Mouse (Mus musculus): Measurements from ENCODE around the gene Cdc42ep2. TPM values are rescaled to one million over a fixed set of nuclear protein-coding genes. Genes with fewer than 3 reads are reported as not detected.

Gene Cdc42ep2
- total RNA-seq, 4 experiments from 2014 or later = 4.4 to 6.0 (median 5.4) TPM

DNA sequence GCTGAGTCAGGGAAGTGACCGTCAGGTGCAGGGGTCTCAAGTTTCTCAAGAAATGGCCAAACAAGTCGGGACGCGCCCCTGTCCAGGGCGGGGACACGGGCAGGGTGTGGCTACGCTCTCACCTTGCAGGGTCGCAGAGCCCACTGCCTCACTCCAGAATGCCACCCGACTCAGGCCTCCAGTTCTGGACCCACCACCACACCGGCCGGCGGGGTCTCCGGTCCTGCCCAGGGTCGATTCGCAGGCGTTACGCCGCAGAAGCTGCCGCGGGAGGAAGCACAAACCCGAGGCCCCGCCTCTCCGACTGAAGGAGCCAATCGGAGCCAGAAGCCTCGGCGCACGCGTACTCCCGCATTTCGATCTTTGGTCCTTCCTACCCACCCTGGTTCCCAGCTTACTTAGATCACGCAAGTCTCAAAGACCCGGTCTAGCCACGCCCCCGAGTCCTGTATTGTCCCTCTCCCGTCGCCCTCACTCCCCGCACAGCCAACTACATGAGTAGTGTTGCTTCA, 49.6 kb downstream of the Cdc42ep2 start, which contains the start of gene Frmd8:
Gene Frmd8 (minus strand): TSS at position 306 of the 512 bp plus-strand sequence.
- peak; percentile 91 for DNase-seq (ENCODE audit: low spot score in 2 of 2)

DNA sequence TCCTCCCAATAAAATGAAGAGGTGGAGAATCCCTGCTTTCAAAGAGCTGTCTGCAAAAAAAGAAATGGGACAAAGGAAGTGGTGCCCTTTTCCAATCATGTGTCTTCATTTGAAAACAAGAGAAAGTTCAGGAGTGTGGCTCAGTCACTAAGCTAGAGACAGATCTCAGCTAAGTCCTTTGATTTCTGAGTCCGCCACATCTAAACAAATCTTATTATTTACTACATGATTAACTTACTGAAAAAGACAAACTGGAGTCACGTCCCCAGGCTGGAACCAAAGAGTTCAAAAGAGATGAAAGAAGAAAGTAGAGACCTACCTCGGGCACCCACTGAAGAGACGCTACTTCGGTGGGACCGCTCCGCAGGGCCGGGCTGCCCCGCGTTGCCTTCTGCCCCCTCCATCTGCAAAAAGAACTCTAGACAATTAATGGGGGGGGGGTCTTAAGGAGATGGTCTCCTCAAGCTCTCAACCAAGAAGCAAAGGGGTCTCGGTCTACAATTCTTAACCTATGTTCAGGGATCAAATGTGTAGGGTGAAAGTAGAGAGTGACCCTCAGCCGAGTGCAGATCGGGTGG, 50.1 kb downstream of the Cdc42ep2 start:
- no peak for DNase-seq (ENCODE audit: low spot score in 2 of 2)

DNA sequence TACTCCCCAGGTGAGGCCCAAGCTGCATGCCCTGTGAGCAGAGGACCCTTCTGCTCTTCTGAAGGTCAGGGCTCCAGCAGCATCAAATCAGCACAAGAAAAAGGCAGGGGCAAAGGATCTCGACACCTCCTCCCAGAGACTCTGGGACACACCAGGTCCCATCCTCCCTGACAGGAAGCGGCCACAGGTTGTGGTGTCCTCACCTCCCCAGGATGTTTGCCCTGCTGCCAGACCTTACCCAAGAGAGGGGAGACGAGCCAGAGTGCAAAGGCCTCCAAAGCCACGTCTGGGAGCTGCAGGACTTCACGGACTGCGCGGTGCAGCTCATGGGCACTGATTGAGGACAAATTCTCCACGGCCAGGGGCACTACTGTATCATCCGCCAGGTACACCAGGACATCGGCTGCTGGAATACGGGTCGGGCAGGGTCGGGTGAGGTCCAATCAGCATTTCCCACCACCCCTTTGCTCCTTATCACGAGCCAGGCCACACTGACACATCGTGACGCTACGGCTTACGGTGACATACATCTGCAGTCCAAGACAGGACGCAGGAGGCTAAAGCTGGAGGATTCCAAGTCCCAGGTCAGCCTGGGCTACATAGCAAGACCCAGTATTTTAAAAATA, 51.6 kb downstream of the Cdc42ep2 start:
- no peak for DNase-seq (ENCODE audit: low spot score in 2 of 2)

DNA sequence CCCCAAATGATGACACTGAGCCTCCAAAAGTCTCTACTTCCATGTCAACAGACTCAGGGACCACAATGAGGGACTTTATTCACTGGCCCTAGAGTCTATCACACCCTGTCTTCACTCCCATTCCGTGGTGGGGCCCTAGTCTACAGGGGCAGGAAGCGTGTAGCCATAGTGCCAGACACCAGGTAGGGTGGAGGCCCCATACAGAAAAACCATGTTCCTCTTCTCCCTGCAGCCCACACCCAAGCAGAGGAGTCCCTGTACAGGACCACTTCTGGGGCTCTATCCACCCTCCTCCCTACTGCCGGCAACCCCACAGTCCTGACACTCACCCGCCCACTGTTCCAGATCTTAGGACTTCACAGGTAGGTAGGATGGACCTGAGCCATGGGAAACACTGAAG, 52.1 kb downstream of the Cdc42ep2 start:
- no peak for DNase-seq (ENCODE audit: low spot score in 2 of 2)

DNA sequence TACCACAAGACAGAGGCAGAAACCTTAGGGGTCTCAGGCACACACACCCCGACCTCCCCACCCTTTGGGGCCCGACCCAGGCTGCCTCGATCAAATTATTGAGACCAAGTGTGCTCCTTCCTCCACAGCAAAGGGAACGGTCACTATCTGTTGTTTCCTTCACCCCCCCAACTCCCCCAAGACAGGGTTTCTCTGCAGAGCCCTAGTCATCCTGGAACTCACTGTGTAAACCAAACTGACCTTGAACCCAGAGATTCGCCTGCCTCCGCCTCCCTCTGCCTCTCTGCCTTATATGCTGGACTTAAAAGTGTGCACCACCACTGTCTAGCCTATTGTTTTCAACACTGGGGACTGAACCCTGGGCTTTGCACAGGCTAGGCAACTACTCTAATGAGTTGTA, 52.9 kb downstream of the Cdc42ep2 start:
- no peak for DNase-seq (ENCODE audit: low spot score in 2 of 2)

DNA sequence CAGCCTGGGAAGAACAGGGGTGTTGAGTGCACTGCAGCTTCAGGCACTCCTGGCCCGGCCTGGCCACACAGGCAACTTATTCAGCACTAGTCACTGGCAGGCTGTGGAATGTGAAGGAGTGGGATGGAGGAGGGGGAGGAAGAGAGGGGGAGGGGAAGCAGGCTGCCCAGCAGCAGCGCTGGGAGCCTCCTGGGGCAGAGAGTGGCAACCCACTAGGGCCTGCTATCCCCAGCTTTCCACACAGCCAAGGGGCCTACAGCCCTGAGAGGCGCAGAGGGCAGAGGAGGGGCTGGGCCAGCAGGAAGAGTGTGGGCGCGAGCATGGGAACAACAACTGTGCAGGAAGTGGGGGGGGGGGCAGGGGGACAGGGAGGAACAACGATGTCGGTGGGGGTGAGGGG, 53.3 kb downstream of the Cdc42ep2 start:
- DNase-seq (ENCODE audit: low spot score in 2 of 2) = no peak

DNA sequence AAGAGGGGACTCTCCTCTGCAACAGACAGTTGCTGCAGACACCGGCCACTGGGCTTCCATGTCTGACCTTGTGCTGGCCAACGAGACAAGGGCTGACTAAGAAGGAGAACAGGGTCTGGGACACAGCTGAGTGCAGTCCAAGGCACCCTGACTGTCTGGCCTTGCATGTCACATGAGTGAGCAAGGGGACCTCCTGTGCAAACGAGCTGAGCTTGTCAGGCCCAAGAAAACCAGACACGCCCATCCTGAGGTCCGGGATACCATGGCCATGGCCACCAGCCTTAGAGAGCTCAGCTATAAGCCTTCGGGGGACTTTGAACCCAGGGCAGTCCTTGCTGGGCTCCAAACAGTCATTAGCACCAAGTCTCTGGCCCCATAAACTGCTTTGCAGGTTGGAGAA, 56.5 kb downstream of the Cdc42ep2 start:
- DNase-seq (ENCODE audit: low spot score in 2 of 2) = no peak

Other genes starting within 250 kb of the Cdc42ep2 start
- gene Map3k11, start 236.1 kb downstream of the Cdc42ep2 start, total RNA-seq (2022) = 10 to 100 TPM; 16.9 to 21.3 (median 18.7) TPM
- 10 to 100 TPM; 74.5 to 80.9 (median 77.0) TPM for gene Pcnx3, start 235.9 kb downstream of the Cdc42ep2 start, total RNA-seq (2022)
- under 1 TPM in 1 of 4 experiments, not detected in 3; 0.43 TPM for gene Kcnk7, start 220.4 kb downstream of the Cdc42ep2 start, total RNA-seq (2022)
- 10 to 100 TPM; 12.4 to 17.8 (median 16.4) TPM for gene Ehbp1l1, start 198.5 kb downstream of the Cdc42ep2 start, total RNA-seq (2022)
- 10 to 100 TPM; 22.5 to 31.3 (median 27.4) TPM for gene Fam89b, start 195.2 kb downstream of the Cdc42ep2 start, total RNA-seq (2022)
- gene Ltbp3, start 183.9 kb downstream of the Cdc42ep2 start, total RNA-seq (2022) = 10 to 100 TPM; 30.4 to 40.5 (median 33.1) TPM
- gene Scyl1, start 153.4 kb downstream of the Cdc42ep2 start, total RNA-seq (2022) = 10 to 100 TPM; 77.7 to 94.4 (median 88.1) TPM
- 10 to 100 TPM; 10.4 to 20.8 (median 16.3) TPM for gene Frmd8, start 49.5 kb downstream of the Cdc42ep2 start, total RNA-seq (2022)
- gene Slc25a45, start 47.0 kb downstream of the Cdc42ep2 start, total RNA-seq (2022) = 1 to 10 TPM; 3.1 to 7.1 (median 4.5) TPM
- 1 to 10 TPM; 2.2 to 3.5 (median 2.9) TPM for gene Tigd3, start 30.7 kb downstream of the Cdc42ep2 start, total RNA-seq (2022)
- 100 to 1,000 TPM in 1 of 4 experiments, 10 to 100 TPM in 3; 89.6 to 135 (median 97.5) TPM for gene Dpf2, start 11.8 kb downstream of the Cdc42ep2 start, total RNA-seq (2022)
- gene Pola2, start 39.4 kb upstream of the Cdc42ep2 start, total RNA-seq (2022) = 1 to 10 TPM; 4.4 to 8.2 (median 7.1) TPM
- not detected for gene Slc22a20, start 61.3 kb upstream of the Cdc42ep2 start, total RNA-seq (2022)
- 10 to 100 TPM; 23.7 to 27.7 (median 25.1) TPM for gene Capn1, start 91.1 kb upstream of the Cdc42ep2 start, total RNA-seq (2022)
- 10 to 100 TPM; 40.4 to 48.8 (median 43.7) TPM for gene Syvn1, start 121.8 kb upstream of the Cdc42ep2 start, total RNA-seq (2022)
- gene Mrpl49, start 133.0 kb upstream of the Cdc42ep2 start, total RNA-seq (2022) = 10 to 100 TPM; 43.5 to 51.3 (median 46.1) TPM
- 100 to 1,000 TPM; 653 to 927 (median 780) TPM for gene Fau, start 133.0 kb upstream of the Cdc42ep2 start, total RNA-seq (2022)
- gene Znhit2, start 136.4 kb upstream of the Cdc42ep2 start, total RNA-seq (2022) = 10 to 100 TPM; 27.0 to 38.4 (median 32.4) TPM
- 10 to 100 TPM; 21.7 to 30.5 (median 26.6) TPM for gene Tm7sf2, start 143.6 kb upstream of the Cdc42ep2 start, total RNA-seq (2022)
- gene Vps51, start 152.4 kb upstream of the Cdc42ep2 start, total RNA-seq (2022) = 100 to 1,000 TPM in 2 of 4 experiments, 10 to 100 TPM in 2; 90.4 to 103 (median 99.8) TPM
- gene Tmem262, start 155.2 kb upstream of the Cdc42ep2 start, total RNA-seq (2022) = not detected
- gene Gm28374, start 157.4 kb upstream of the Cdc42ep2 start, total RNA-seq (2022) = 1 to 10 TPM in 1 of 4 experiments, not detected in 3; 2.3 TPM
- 10 to 100 TPM; 38.8 to 44.1 (median 41.4) TPM for gene Zfpl1, start 160.1 kb upstream of the Cdc42ep2 start, total RNA-seq (2022)
- under 1 TPM in 1 of 4 experiments, not detected in 3; 0.31 TPM for gene Cdca5, start 160.2 kb upstream of the Cdc42ep2 start, total RNA-seq (2022)
- gene AC131692.1, start 169.6 kb upstream of the Cdc42ep2 start, total RNA-seq (2022) = not detected
- gene Naaladl1, start 181.0 kb upstream of the Cdc42ep2 start, total RNA-seq (2022) = under 1 TPM in 3 of 4 experiments, not detected in 1; 0.14 to 0.25 (median 0.17) TPM
- 10 to 100 TPM; 11.0 to 13.4 (median 12.9) TPM for gene Sac3d1, start 193.8 kb upstream of the Cdc42ep2 start, total RNA-seq (2022)
- 10 to 100 TPM; 38.7 to 43.0 (median 41.8) TPM for gene Snx15, start 203.5 kb upstream of the Cdc42ep2 start, total RNA-seq (2022)
- gene Batf2, start 216.2 kb upstream of the Cdc42ep2 start, total RNA-seq (2022) = 1 to 10 TPM in 1 of 4 experiments, under 1 TPM in 2, not detected in 1; 0.83 to 1.3 (median 0.96) TPM
- gene Arl2, start 216.7 kb upstream of the Cdc42ep2 start, total RNA-seq (2022) = 10 to 100 TPM; 79.8 to 93.3 (median 85.0) TPM

Data from layer of hippocampus, adult 8-10 months (tissue).